ENCODE assay signal across 8 mouse cellular contexts in genomic region chr14:67141581-67142441, GRCm38 (mm10).
DNase-seq lines count a peak whose midpoint lies in the region; ATAC-seq and TF ChIP-seq lines count a peak whose summit lies in the region.

No protein-coding gene starts in this region.

- H3K27me3 ChIP-seq in intestine, postnatal 0 days (replicated peaks; ENCODE audit: control insufficient read depth, insufficient read depth, low read length), result no peaks in the 10 kb centered on the region
- no peaks in the 10 kb centered on the region for H3K27me3 ChIP-seq in midbrain, embryonic 14.5 days (ENCODE audit: control insufficient read depth, insufficient read depth, low read length)
- no peaks in the 10 kb centered on the region for H3K27me3 ChIP-seq in liver, embryonic 11.5 days (replicated peaks; ENCODE audit: control insufficient read depth, insufficient read depth, low read length)

- H3K4me3 ChIP-seq in cortical plate, adult 2 months (ENCODE audit: insufficient read depth, low read length), result no peak overlapping the region
- H3K4me3 ChIP-seq in intestine, postnatal 0 days (ENCODE audit: low read depth, low read length), result no peak overlapping the region
- no peak overlapping the region for H3K4me3 ChIP-seq in midbrain, embryonic 14.5 days (replicated peaks; ENCODE audit: low read depth, low read length)
- no peak overlapping the region for H3K4me3 ChIP-seq in liver, embryonic 11.5 days (ENCODE audit: low read depth, low read length)

- 22% methylated on average over 15 of the region's 15 CpGs for WGBS in intestine, postnatal 0 days
- WGBS in midbrain, embryonic 14.5 days, result 43% methylated on average over 15 of the region's 15 CpGs
- 34% methylated on average over 15 of the region's 15 CpGs for WGBS in liver, embryonic 11.5 days

- H3K4me2 ChIP-seq in intestine, postnatal 0 days (replicated peaks; ENCODE audit: low read depth), result 0 out of 2 replicates have a peak overlapping the region, but pooled peaks have one; percentile 9
- H3K4me2 ChIP-seq in midbrain, embryonic 14.5 days (ENCODE audit: low read length), result no peak overlapping the region
- H3K4me2 ChIP-seq in liver, embryonic 11.5 days, result no peak overlapping the region

- no peak for ATAC-seq in intestine, postnatal 0 days
- ATAC-seq in midbrain, embryonic 14.5 days (ENCODE audit: low FRiP score, low TSS enrichment), result no peak
- ATAC-seq in liver, embryonic 11.5 days (replicated peaks; ENCODE audit: low FRiP score), result no peak

- no peaks in the 10 kb centered on the region for H3K9me3 ChIP-seq in intestine, postnatal 0 days (ENCODE audit: control insufficient read depth)
- no peaks in the 10 kb centered on the region for H3K9me3 ChIP-seq in midbrain, embryonic 14.5 days (ENCODE audit: control insufficient read depth, low read length)
- no peaks in the 10 kb centered on the region for H3K9me3 ChIP-seq in liver, embryonic 11.5 days (ENCODE audit: control insufficient read depth, low read length)

- peak; percentile 28 for DNase-seq in retina, postnatal 1 day
- no peak for DNase-seq in retina, embryonic 14.5 days (ENCODE audit: low spot score)
- peak; percentile 63 for DNase-seq in midbrain, embryonic 14.5 days
- no peak for DNase-seq in liver, embryonic 11.5 days (ENCODE audit: low spot score)
- no peak for DNase-seq in ovary, postnatal 36 days (ENCODE audit: low spot score)
- no peak for DNase-seq in embryo, embryonic 10 days (ENCODE audit: low spot score)

- TF ChIP-seq POLR2A in cortical plate, adult 2 months (IDR thresholded peaks at IDR 0.05; ENCODE audit: extremely low read depth, insufficient read depth, low read length), result 0 out of 2 replicates have a peak, but pooled peaks have one; percentile 22

- no peaks in the 10 kb centered on the region for H3K36me3 ChIP-seq in intestine, postnatal 0 days (ENCODE audit: control insufficient read depth, insufficient read depth)
- no peaks in the 10 kb centered on the region for H3K36me3 ChIP-seq in midbrain, embryonic 14.5 days (ENCODE audit: control insufficient read depth, insufficient read depth, low read length)
- no peaks in the 10 kb centered on the region for H3K36me3 ChIP-seq in liver, embryonic 11.5 days (ENCODE audit: control insufficient read depth, insufficient read depth, low read length)

- H3K4me1 ChIP-seq in cortical plate, adult 2 months (ENCODE audit: control insufficient read depth, insufficient read depth, low read length), result peaks cover 21% of the 10 kb centered on the region
- H3K4me1 ChIP-seq in intestine, postnatal 0 days (replicated peaks; ENCODE audit: control insufficient read depth, insufficient read depth, low read length), result no peaks in the 10 kb centered on the region
- H3K4me1 ChIP-seq in midbrain, embryonic 14.5 days (ENCODE audit: control insufficient read depth, insufficient read depth, low read length), result peaks cover 14% of the 10 kb centered on the region
- H3K4me1 ChIP-seq in liver, embryonic 11.5 days (replicated peaks; ENCODE audit: control insufficient read depth, insufficient read depth, low read length), result no peaks in the 10 kb centered on the region

- no peak for TF ChIP-seq CTCF in cortical plate, adult 2 months (IDR thresholded peaks at IDR 0.05; ENCODE audit: extremely low read depth, insufficient read depth, low read length)
- no peak for TF ChIP-seq CTCF in intestine, postnatal 0 days (IDR thresholded peaks at IDR 0.05; ENCODE audit: low read depth)

- no peak overlapping the region for H3K9ac ChIP-seq in intestine, postnatal 0 days (ENCODE audit: low read depth, low read length)
- no peak overlapping the region for H3K9ac ChIP-seq in midbrain, embryonic 14.5 days (replicated peaks; ENCODE audit: low read length)
- no peak overlapping the region for H3K9ac ChIP-seq in liver, embryonic 11.5 days (ENCODE audit: low read depth, low read length)

- H3K27ac ChIP-seq in cortical plate, adult 2 months (ENCODE audit: insufficient read depth, low read length), result peak overlapping the region; percentile 93
- H3K27ac ChIP-seq in intestine, postnatal 0 days (ENCODE audit: low read depth, low read length), result no peak overlapping the region
- no peak overlapping the region for H3K27ac ChIP-seq in midbrain, embryonic 14.5 days (replicated peaks; ENCODE audit: low read depth, low read length)
- no peak overlapping the region for H3K27ac ChIP-seq in liver, embryonic 11.5 days (ENCODE audit: low read depth, low read length)

Comparison
In these comparisons a context has a peak if more than half of its experiments do, and no peak if none do; other contexts are left out.
1. DNase-seq: peak in retina, postnatal 1 day (single experiment) and midbrain, embryonic 14.5 days (single experiment); none in retina, embryonic 14.5 days (single experiment), liver, embryonic 11.5 days (single experiment), ovary, postnatal 36 days (single experiment) and embryo, embryonic 10 days (single experiment).